Mouse (Mus musculus) thymus, adult 2 months (tissue): ENCODE measurements around the gene Nfkbib.

ENCODE experiments used
- CTCF ChIP-seq: fragments of 200-500 bp; IDR thresholded peaks from 2 replicates; pipeline ENCODE4 v1.5.1; 2012; ENCODE audit warnings: mild to moderate bottlenecking, control low read depth, low read length, moderate library complexity, borderline replicate concordance; ENCODE audit not compliant: control insufficient read depth, poor library complexity, insufficient read depth; ENCODE audit errors: extremely low read depth
- POLR2A ChIP-seq: fragments of 200-500 bp; IDR thresholded peaks from 2 replicates; pipeline ENCODE4 v1.6.1; 2012; ENCODE audit warnings: mild to moderate bottlenecking, low read length, control low read depth, moderate library complexity; ENCODE audit not compliant: control insufficient read depth, poor library complexity, insufficient read depth; ENCODE audit errors: extremely low read depth

GRCm38 (mm10) chr7:28812949-28813348, 45.6 kb upstream of the Nfkbib start:
- TF ChIP-seq CTCF, result no peak
- no peak for TF ChIP-seq POLR2A
